ENCODE assay signal across 13 mouse cellular contexts in the genomic region with DNA sequence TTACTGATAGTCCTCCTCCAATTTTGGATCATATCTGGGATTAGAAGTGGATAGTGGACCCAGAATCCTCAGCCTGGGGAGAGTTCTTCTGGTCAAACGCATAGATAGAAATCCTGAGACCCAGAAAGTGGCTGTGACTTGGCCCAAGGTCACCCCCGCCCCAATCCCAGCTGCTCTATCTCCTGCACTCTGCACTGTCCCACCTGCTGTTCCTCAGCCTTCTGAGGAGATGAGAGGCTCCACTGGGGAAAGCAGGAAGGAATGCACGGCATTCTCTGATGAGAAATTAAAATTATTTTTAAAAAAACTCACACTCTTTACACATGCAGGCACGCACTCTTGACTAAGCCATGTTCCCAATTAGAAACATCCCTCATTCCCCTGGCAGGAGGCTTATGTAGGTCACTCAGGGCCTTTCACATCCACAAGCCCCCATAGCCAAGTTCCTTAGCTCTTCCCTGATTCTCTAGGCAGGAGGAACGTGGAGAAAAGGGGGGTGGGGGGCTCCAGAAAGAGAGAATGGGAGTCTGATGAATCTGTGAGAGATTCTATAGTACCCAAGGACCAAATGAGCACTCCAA.
DNase-seq lines count a peak whose midpoint lies in the region; ATAC-seq and TF ChIP-seq lines count a peak whose summit lies in the region.
"Had no signal": no experiment of that assay in that cellular context is flagged by ENCODE, and none has a peak within 500 bp of the region (broad histone marks: within the 10 kb centered on the region; RNA-seq: fewer than 3 reads in every experiment).

No protein-coding gene starts in this region.

- peaks cover 3% of the 10 kb centered on the region; the same call in 1 of the 2 replicates for H3K36me3 ChIP-seq in heart, embryonic 12.5 days
- H3K36me3 ChIP-seq in embryonic facial prominence, embryonic 14.5 days (ENCODE audit: control insufficient read depth, insufficient read depth, low read length) = no peaks in the 10 kb centered on the region
- H3K36me3 ChIP-seq in stomach, embryonic 16.5 days (ENCODE audit: control insufficient read depth, insufficient read depth, low read length) = no peaks in the 10 kb centered on the region
- H3K36me3 ChIP-seq: hindbrain, embryonic 13.5 days; limb, embryonic 15.5 days; neural tube, embryonic 12.5 days had no signal

- H3K4me1 ChIP-seq in heart, embryonic 12.5 days (replicated peaks) = peaks cover 97% of the 10 kb centered on the region
- peaks cover 66% of the 10 kb centered on the region for H3K4me1 ChIP-seq in embryonic facial prominence, embryonic 14.5 days (ENCODE audit: control insufficient read depth, insufficient read depth, low read length)
- peaks cover 43% of the 10 kb centered on the region for H3K4me1 ChIP-seq in stomach, embryonic 16.5 days (ENCODE audit: control insufficient read depth, insufficient read depth, low read length)

- H3K27me3 ChIP-seq in heart, embryonic 12.5 days (replicated peaks) = no peaks in the 10 kb centered on the region
- no peaks in the 10 kb centered on the region for H3K27me3 ChIP-seq in embryonic facial prominence, embryonic 14.5 days (replicated peaks; ENCODE audit: control insufficient read depth, insufficient read depth, low read length)
- H3K27me3 ChIP-seq in stomach, embryonic 16.5 days (ENCODE audit: control insufficient read depth, insufficient read depth, low read length) = no peaks in the 10 kb centered on the region
- H3K27me3 ChIP-seq: hindbrain, embryonic 13.5 days; limb, embryonic 15.5 days had no signal

- no peaks in the 10 kb centered on the region for H3K9me3 ChIP-seq in heart, embryonic 12.5 days (replicated peaks)
- no peaks in the 10 kb centered on the region for H3K9me3 ChIP-seq in embryonic facial prominence, embryonic 14.5 days (ENCODE audit: control insufficient read depth, low read length)
- H3K9me3 ChIP-seq in stomach, embryonic 16.5 days (replicated peaks; ENCODE audit: control insufficient read depth, low read length) = no peaks in the 10 kb centered on the region
- H3K9me3 ChIP-seq: hindbrain, embryonic 13.5 days; limb, embryonic 15.5 days; megakaryocyte, embryonic 14.5 days; neural tube, embryonic 12.5 days had no signal

- H3K27ac ChIP-seq in heart, embryonic 12.5 days (ENCODE audit: poor library complexity, severe bottlenecking) = peak overlapping the region; percentile 45; the same call in 1 of the 2 replicates
- H3K27ac ChIP-seq in layer of hippocampus, adult 2 months = peak overlapping the region; percentile 43; the same call in 1 of the 2 replicates
- 0 out of 2 replicates have a peak overlapping the region, but pooled peaks have one; percentile 28 for H3K27ac ChIP-seq in embryonic facial prominence, embryonic 14.5 days (replicated peaks; ENCODE audit: low read depth, low read length)
- peak overlapping the region; percentile 39 for H3K27ac ChIP-seq in stomach, embryonic 16.5 days (ENCODE audit: low read length)
- H3K27ac ChIP-seq: hindbrain, embryonic 13.5 days; limb, embryonic 15.5 days; neural tube, embryonic 12.5 days had no signal

- no peak overlapping the region for H3K4me3 ChIP-seq in heart, embryonic 12.5 days
- no peak overlapping the region for H3K4me3 ChIP-seq in layer of hippocampus, adult 2 months
- H3K4me3 ChIP-seq in embryonic facial prominence, embryonic 14.5 days (ENCODE audit: low read depth, low read length) = no peak overlapping the region
- no peak overlapping the region for H3K4me3 ChIP-seq in stomach, embryonic 16.5 days (replicated peaks; ENCODE audit: low read length)
- H3K4me3 ChIP-seq: erythroblast, embryonic 14.5 days; hindbrain, embryonic 13.5 days; limb, embryonic 15.5 days; neural tube, embryonic 12.5 days had no signal

- no peak overlapping the region for H3K4me2 ChIP-seq in heart, embryonic 12.5 days
- H3K4me2 ChIP-seq in embryonic facial prominence, embryonic 14.5 days (ENCODE audit: low read depth, low read length) = no peak overlapping the region
- H3K4me2 ChIP-seq in stomach, embryonic 16.5 days (ENCODE audit: low read depth, low read length) = no peak overlapping the region
- H3K4me2 ChIP-seq: hindbrain, embryonic 13.5 days; limb, embryonic 15.5 days; neural tube, embryonic 12.5 days had no signal

- TF ChIP-seq CTCF in layer of hippocampus, adult 2 months (conservative IDR thresholded peaks at IDR 0.05) = no peak

- no peak overlapping the region for H3K9ac ChIP-seq in heart, embryonic 12.5 days
- no peak overlapping the region for H3K9ac ChIP-seq in embryonic facial prominence, embryonic 14.5 days (ENCODE audit: low read depth, low read length)
- no peak overlapping the region for H3K9ac ChIP-seq in stomach, embryonic 16.5 days (ENCODE audit: low read length)
- H3K9ac ChIP-seq: hindbrain, embryonic 13.5 days; limb, embryonic 15.5 days; neural tube, embryonic 12.5 days had no signal

- WGBS in heart, embryonic 12.5 days = 60% methylated on average over 5 of the region's 5 CpGs
- 59% methylated on average over 5 of the region's 5 CpGs for WGBS in embryonic facial prominence, embryonic 14.5 days
- 66% methylated on average over 5 of the region's 5 CpGs for WGBS in stomach, embryonic 16.5 days

- no peak for DNase-seq in heart, adult 18-20 months
- no peak for DNase-seq in layer of hippocampus, adult 2 months (ENCODE audit: low spot score in 2 of 2)
- DNase-seq in layer of hippocampus, adult 18-20 months (ENCODE audit: low spot score in 2 of 2) = no peak
- DNase-seq in embryonic facial prominence, embryonic 14.5 days (ENCODE audit: low spot score) = no peak
- DNase-seq in MN1 (ENCODE audit: low spot score) = no peak

- ATAC-seq in heart, embryonic 12.5 days (ENCODE audit: insufficient number of reproducible peaks, low FRiP score) = no peak
- no peak for ATAC-seq in embryonic facial prominence, embryonic 14.5 days (ENCODE audit: low read depth)
- ATAC-seq in stomach, embryonic 16.5 days (ENCODE audit: insufficient read depth, low FRiP score) = no peak
- ATAC-seq: forebrain, embryonic 14.5 days had no signal
